Mouse (Mus musculus) layer of hippocampus, adult 6 months (tissue): ENCODE measurements around the gene Gm13057. TPM values are rescaled to one million over a fixed set of nuclear protein-coding genes. Genes with fewer than 3 reads are reported as not detected.

Experiments
- long read RNA-seq, 2 experiments: library from polyadenylated mRNA; unstranded; transcript quantifications; one replicate each; pipeline ENCODE4 v2.0.0; 2019 to 2020
- polyA plus RNA-seq: library from polyadenylated mRNA; unstranded; fragments of <200 nt; fragmentation: Nextera tagmentation; gene quantifications from 2 replicates; pipeline ENCODE4 v1.2.3, GENCODE M21; 2021

Gm13057 gene
- polyA plus RNA-seq: not detected in 2 replicates
- long read RNA-seq, experiment 1: 0 reads
- long read RNA-seq, experiment 2: 0 reads

GRCm38 (mm10) chr4:143551400-143551799 lies at the start of gene Gm13057, which contains the start of gene BC080695:
TSS of gene Gm13057 (plus strand) at chr4:143551709.
TSS of gene BC080695 (plus strand) at chr4:143551700.

GRCm38 (mm10) chr4:143511043-143511442 lies 40.5 kb upstream of the Gm13057 start, which contains the start of gene Gm13043:
TSS of gene Gm13043 (plus strand) at chr4:143511343.

GRCm38 (mm10) chr4:143535654-143536053 lies 15.9 kb upstream of the Gm13057 start, which contains the start of gene Gm13040:
TSS of gene Gm13040 (plus strand) at chr4:143535954.

Other genes with a start within 250 kb of the Gm13057 start
- 1.4 TPM in 2 replicates for gene Lrrc38, start 202.0 kb upstream of the Gm13057 start, polyA plus RNA-seq
- gene Pramel1, start 157.3 kb upstream of the Gm13057 start, polyA plus RNA-seq: not detected in 2 replicates
- 6.0 and 6.4 TPM in 2 replicates for gene Pramef8, start 139.3 kb upstream of the Gm13057 start, polyA plus RNA-seq
- gene Oog4, start 101.4 kb upstream of the Gm13057 start, polyA plus RNA-seq: not detected in 2 replicates
- gene Gm13043, start 40.4 kb upstream of the Gm13057 start, polyA plus RNA-seq: not detected in 2 replicates
- not detected in 2 replicates for gene Gm13040, start 15.8 kb upstream of the Gm13057 start, polyA plus RNA-seq
- not detected in 2 replicates for gene BC080695, start within 50 bp of the Gm13057 start, polyA plus RNA-seq
- not detected in 2 replicates for gene Gm13083, start 63.3 kb downstream of the Gm13057 start, polyA plus RNA-seq
- not detected in 2 replicates for gene Gm13088, start 105.5 kb downstream of the Gm13057 start, polyA plus RNA-seq
- gene Gm13089, start 151.0 kb downstream of the Gm13057 start, polyA plus RNA-seq: not detected in 2 replicates
- gene Gm13078, start 167.7 kb downstream of the Gm13057 start, polyA plus RNA-seq: not detected in 2 replicates
- gene Gm13023, start 237.6 kb downstream of the Gm13057 start, polyA plus RNA-seq: not detected in 2 replicates